Mouse (Mus musculus): ENCODE results near the gene Melk.

Melk gene

DNA sequence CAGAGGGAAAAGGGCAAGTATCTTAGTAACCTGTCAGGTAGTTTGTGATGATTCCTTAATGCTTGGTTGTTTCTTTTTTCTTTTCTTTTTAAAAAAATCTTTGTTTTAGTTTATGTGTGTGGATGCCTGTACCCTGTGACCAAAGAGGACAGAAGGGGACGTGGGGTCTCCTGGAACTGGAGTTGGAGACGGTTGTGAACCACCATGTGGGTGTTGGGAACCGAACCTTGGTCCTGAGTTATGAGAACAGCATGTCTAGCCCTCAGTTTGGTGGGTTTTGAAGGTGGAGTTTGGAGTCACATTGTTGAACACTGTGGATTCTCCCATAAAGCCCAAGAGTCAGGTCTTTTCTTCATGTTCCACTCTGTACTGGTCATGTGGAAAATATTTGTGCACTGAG, 26.0 kb downstream of the Melk start:
- no peak for DNase-seq (ENCODE audit: low read depth in 2 of 2, low spot score in 2 of 2)

DNA sequence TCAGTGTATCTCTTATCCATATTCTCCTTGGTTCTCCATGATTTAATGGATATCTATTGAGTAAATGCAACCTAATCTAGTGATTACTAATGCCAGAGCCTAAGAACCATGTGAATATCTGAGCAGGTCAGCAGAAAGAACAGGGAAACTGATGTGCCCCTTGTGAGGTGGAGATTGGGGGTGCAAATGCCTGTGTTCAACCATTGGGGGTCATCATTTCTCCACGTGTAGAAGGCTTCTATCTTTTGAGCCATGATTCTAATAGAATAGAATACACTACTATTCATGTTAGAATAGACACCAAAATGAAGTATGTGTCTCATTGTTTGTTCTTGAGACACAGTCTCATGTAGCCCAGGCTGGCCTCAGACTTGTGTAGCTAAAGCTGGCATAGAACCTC, 27.3 kb downstream of the Melk start:
- DNase-seq (ENCODE audit: low read depth in 2 of 2, low spot score in 2 of 2), result no peak

DNA sequence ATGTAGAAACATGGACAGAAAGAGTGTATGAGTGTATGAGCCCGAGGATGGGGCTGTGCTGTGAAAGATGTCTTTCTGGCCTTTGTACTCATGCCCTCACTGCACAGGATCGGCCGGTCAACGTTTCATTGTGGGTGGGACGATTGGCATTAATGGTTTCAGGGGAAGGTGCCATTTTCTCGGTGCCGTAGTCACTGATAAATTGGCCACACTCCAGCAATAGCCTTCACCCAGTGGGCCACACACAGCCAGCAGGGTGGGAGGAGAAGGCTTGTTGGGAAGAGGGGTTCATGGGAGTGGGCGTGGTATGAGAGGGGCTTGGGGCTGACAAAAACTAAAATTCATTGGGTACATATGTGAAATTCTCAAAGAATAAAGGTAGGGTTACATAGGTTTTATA, 34.3 kb downstream of the Melk start:
- no peak for DNase-seq (ENCODE audit: low read depth in 2 of 2, low spot score in 2 of 2)

DNA sequence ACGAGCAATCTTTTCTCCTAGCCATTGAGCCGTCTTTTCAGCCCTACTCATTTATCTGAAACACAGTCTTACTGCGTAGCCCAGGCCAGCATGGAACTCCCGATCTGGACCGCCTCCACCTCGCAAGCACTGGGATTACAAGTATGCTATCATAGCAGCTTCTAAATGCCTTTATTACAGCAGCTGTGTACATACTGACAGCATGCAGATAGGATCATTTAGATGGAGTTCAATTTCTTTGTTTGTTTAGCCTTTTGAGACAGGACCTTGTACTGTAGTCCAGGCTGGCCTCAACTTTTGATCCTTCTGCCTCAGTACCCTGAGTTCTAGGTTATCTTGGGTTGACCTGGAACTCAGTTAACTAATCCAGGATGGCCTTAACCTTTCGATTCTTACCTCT, 61.0 kb downstream of the Melk start:
- no peak for DNase-seq (ENCODE audit: low read depth in 2 of 2, low spot score in 2 of 2)

DNA sequence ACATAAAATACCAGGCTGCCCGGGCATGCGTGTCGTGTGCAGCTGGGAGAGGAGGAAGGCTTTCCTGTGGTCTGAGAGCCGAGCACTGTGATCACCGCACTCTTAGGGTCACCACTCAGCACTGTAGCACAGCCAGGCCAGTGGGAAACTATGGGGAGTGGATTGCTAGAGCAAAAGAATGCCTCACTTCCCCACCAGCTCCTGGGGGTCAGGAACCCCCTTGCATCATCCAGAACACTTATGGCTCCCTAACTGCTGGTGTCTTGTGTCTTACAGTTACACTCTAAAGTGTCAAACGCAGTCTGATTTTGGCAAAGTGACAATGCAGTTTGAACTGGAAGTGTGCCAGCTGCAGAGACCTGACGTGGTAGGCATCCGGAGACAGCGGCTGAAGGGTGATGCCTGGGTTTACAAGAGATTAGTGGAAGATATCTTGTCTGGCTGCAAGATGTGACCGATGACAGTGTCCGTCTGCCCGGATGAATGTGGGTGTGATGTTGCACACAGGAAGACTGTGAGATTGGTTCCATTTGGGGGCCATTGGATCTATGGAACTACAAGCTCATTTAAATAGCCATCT, 62.8 kb downstream of the Melk start:
- no peak for DNase-seq (ENCODE audit: low read depth in 2 of 2, low spot score in 2 of 2)

DNA sequence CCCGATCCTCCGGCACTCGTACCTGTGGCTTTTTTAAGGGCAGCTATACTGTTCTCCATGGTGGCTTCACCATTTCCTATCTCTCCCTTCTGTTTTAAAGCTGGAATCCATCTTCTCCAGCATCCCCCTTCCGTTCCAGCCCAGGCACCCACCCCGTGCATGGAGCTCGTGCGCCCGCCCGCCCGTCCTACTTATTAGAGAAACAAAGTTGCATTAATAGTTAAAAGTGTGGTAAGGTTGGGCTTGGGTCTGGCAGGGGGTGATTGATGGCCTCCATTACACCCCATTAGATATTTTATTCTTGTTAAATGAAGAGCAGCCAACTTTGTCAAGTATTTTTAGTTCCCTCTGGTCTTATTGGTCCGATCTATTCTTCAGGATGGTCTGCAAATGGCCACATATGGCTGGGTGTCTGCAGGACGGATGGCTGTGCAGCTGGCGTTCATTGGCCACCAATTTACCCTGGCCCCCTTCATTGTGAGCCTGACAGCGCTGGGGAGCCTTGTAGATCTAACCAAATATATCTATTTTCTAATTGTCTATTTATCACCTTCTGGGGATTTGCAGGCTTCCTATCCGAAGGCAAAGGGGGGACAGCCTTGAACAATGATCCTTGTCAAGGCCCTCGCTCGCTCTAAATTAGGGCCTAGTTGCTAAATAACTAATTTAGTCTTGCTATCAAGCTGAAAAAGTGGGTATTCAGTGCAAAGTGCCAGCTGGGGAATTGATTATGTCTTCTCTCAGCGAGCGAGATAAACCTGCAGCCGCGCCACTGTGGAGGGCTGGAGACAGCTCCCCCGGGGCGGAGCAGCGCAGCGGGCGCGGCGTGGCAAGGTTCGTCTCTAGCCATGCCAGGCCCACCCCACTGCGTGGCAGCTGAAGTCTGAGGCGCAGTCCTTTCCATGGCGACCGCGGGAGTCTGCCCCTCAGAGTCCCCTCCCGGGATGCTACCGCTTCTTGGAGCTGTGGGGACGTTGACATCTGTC, 91.8 kb downstream of the Melk start:
- no peak for DNase-seq (ENCODE audit: low read depth in 2 of 2, low spot score in 2 of 2)

DNA sequence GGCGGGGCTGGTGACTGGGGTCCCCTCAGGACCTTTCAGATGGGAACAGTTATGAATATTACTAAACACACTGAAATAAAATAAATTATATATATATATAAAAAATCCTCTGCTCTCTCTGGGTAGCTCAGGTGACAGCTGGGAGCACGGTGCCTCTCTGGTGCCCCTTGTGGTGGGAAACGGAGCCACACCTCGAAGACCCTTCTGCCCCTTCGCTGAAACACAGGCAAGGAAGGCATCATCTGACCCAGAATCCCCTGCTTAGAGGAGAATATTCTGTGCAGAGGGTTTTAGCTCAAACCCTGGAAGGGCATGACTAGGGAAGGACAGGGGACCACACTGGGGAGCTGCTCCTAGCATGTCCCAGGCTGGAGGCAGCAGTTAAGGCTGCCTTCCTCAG, 101.9 kb downstream of the Melk start:
- DNase-seq (ENCODE audit: low read depth in 2 of 2, low spot score in 2 of 2), result peak; percentile 6 to 7

DNA sequence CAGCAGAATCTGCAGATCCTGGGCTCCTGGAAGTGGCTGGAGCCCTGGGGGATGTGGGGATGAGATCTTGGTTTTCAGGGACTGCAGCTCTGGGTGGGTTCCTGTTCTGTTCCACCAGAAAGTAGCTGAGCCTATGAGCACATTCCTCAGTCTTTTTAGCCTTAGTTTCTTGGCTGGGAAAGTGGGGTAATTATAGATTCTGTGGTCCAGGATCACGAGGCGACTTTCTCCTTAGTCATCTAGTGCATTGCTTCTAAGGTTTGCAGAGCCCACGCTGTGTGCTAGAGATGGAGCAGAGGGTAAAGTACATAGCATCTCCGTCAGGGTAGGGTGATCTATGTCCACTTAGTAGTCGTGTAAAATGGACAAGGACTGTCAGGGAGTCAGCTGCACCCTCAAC, 103.8 kb downstream of the Melk start:
- DNase-seq (ENCODE audit: low read depth in 2 of 2, low spot score in 2 of 2), result no peak
